Mouse (Mus musculus) heart, embryonic 12.5 days (tissue): ENCODE results near the gene Abtb1. TPM values are rescaled to one million over a fixed set of nuclear protein-coding genes. Genes with fewer than 3 reads are reported as not detected.
A peak's percentile ranks its signal among the peaks of the same experiment; 100 is the strongest.

Source experiments
- ATAC-seq: fragments of 200-750 bp; cut with Nextera tagmentation; 2 replicates; pipeline ENCODE4 v1.8.0; 2017; ENCODE audit warnings: moderate TSS enrichment, moderate library complexity; ENCODE audit not compliant: insufficient number of reproducible peaks, low FRiP score
- H3K27ac ChIP-seq: fragments of 300-500 bp; sonication (generic); 2 replicates; pipeline ENCODE4 v1.5.1; 2016; ENCODE audit warnings: mild to moderate bottlenecking, moderate library complexity; ENCODE audit not compliant: poor library complexity, severe bottlenecking
- H3K27me3 ChIP-seq: fragments of 300-500 bp; sonication (generic); replicated peaks from 2 replicates; pipeline ENCODE4 v1.6.1; 2016; ENCODE audit warnings: mild to moderate bottlenecking, moderate library complexity
- H3K36me3 ChIP-seq: fragments of 300-500 bp; sonication (generic); 2 replicates; pipeline ENCODE4 v1.6.1; 2016; ENCODE audit warnings: mild to moderate bottlenecking, moderate library complexity
- H3K4me1 ChIP-seq: fragments of 300-500 bp; sonication (generic); replicated peaks from 2 replicates; pipeline ENCODE4 v1.6.1; 2016; ENCODE audit warnings: mild to moderate bottlenecking
- H3K4me2 ChIP-seq: fragments of 300-500 bp; sonication (generic); 2 replicates; pipeline ENCODE4 v1.6.1; 2016; ENCODE audit warnings: mild to moderate bottlenecking, moderate library complexity
- H3K4me3 ChIP-seq: fragments of 300-500 bp; sonication (generic); 2 replicates; pipeline ENCODE4 v1.5.1; 2016; ENCODE audit warnings: mild to moderate bottlenecking
- H3K9ac ChIP-seq: fragments of 300-500 bp; sonication (generic); 2 replicates; pipeline ENCODE4 v1.6.1; 2016; ENCODE audit warnings: mild to moderate bottlenecking, moderate library complexity
- H3K9me3 ChIP-seq: fragments of 300-500 bp; sonication (generic); replicated peaks from 2 replicates; pipeline ENCODE4 v1.6.1; 2016; ENCODE audit warnings: mild to moderate bottlenecking, moderate library complexity
- WGBS: fragments of 180-500 bp; shearing (Covaris S2); methylation state at CpG from one replicate; pipeline ENCODE4 v1.1.7; 2016; 5-methylcytosine and 5-hydroxymethylcytosine counted together
- polyA plus RNA-seq: library from polyadenylated mRNA; unstranded; fragments of >200 nt; fragmentation: Nextera tagmentation; extraction: Ambion mirVana; gene quantifications from 2 replicates; pipeline ENCODE4 v1.2.1, GENCODE M21; 2016

The Abtb1 gene
- polyA plus RNA-seq, 1 experiment from 2014 or later: 22.0 TPM

- Histone ChIP-seq H3K27me3 (no peaks in the 10 kb centered on the region), H3K27ac (no peak overlapping the region), H3K9ac (no peak overlapping the region), H3K36me3 (no peaks in the 10 kb centered on the region), H3K4me1 (peaks cover 21% of the 10 kb centered on the region), H3K4me2 (no peak overlapping the region), H3K4me3 (no peak overlapping the region), H3K9me3 (0 out of 2 replicates have a peak, but pooled peaks cover 3% of the 10 kb centered on the region)
- WGBS: 74% methylated on average over 5 of the region's 5 CpGs
- no peak for ATAC-seq
These were observed 12.7 kb upstream of the Abtb1 start for GRCm38 (mm10) chr6:88854509-88854908.

DNA sequence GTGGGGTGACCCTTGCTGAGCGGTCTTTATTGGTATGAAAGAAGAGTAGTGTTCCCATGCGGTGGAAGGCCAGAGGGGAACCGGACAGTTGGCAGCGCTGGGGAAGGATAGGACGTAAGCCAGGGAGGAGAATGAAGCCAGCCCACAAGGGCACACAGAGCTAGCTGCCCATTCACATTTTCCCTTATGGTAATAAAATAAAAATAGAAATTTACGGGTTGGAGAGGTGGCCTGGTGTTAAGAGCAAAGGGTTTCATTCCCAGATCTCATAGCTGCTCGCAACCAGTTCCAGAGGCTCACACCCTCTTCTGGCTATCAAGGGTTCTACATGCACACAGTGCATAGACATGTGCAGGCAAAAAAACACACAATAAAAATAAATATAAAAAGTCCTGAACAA, 8.2 kb upstream of the Abtb1 start:
- Histone ChIP-seq H3K36me3 (0 out of 2 replicates have a peak, but pooled peaks cover 2% of the 10 kb centered on the region), H3K27ac (no peak overlapping the region), H3K9me3 (0 out of 2 replicates have a peak, but pooled peaks cover 3% of the 10 kb centered on the region), H3K9ac (no peak overlapping the region), H3K4me1 (peaks cover 5% of the 10 kb centered on the region), H3K27me3 (no peaks in the 10 kb centered on the region), H3K4me2 (no peak overlapping the region), H3K4me3 (no peak overlapping the region)
- 82% methylated on average over 7 of the region's 7 CpGs for WGBS
- ATAC-seq: no peak

DNA sequence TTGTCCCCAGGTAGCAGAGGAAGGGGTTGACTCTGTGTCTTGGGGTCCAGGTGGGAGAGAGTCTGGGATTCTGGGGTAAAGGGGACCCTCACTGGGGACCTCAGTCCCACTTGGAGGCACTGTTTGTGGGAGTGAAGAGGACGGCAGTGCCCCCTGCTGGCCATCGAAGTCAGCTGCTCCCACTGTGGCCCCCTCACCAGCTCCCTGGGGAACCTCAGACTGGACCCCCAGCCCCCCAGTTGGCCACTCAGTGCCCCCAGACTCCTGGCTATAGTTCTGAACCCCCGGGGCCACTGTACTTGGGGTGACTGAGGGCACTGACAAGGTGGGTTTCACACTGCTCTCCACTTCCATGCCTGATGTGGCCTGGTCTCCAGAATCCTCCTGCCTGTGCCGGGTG, 7.5 kb upstream of the Abtb1 start:
- Histone ChIP-seq H3K27me3 (no peaks in the 10 kb centered on the region), H3K9me3 (0 out of 2 replicates have a peak, but pooled peaks cover 3% of the 10 kb centered on the region), H3K4me2 (no peak overlapping the region), H3K36me3 (0 out of 2 replicates have a peak, but pooled peaks cover 2% of the 10 kb centered on the region), H3K4me3 (no peak overlapping the region), H3K4me1 (peaks cover 5% of the 10 kb centered on the region), H3K27ac (no peak overlapping the region), H3K9ac (no peak overlapping the region)
- WGBS: 47% methylated on average over 4 of the region's 4 CpGs
- no peak for ATAC-seq

GRCm38 (mm10) chr6:88847571-88847970, 5.8 kb upstream of the Abtb1 start:
- Histone ChIP-seq H3K9me3 (0 out of 2 replicates have a peak, but pooled peaks cover 3% of the 10 kb centered on the region), H3K36me3 (0 out of 2 replicates have a peak, but pooled peaks cover 2% of the 10 kb centered on the region), H3K27ac (no peak overlapping the region), H3K4me3 (no peak overlapping the region), H3K27me3 (no peaks in the 10 kb centered on the region), H3K4me2 (no peak overlapping the region), H3K4me1 (peaks cover 10% of the 10 kb centered on the region), H3K9ac (no peak overlapping the region)
- no peak for ATAC-seq
- WGBS: 52% methylated on average over 2 of the region's 2 CpGs

DNA sequence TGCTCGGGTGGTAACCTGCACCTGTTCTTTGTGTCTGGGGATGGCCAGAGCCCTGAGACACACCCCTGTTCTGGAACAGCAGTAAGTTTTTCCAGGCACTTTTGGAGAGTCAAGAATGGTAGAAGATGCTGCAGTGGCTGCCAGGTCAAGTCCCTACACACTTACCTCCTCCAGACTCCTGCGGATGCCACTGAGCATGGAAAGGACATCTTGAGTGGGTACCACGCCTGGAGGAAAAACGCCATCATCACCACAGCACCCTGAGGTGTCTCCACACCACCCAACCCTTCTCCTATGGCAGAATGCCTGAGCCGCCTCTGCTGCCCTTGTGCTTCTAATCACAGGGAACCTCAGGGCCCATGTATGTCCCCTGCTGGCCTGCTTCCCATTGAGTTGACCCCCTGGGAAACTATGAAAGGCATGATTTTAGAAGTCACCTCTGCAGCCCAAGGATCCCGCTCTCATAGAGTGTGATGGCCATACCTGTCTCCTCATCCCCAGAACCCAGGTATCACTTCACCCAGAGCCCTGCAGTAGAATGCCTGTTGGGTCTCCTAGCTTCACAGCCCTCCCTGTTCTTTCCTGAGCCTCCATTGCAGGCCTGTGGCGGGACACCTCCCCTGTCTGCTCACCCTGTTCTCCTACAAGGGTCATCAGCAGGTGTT, 3.2 kb upstream of the Abtb1 start:
- H3K9me3 ChIP-seq: no peaks in the 10 kb centered on the region
- no peak overlapping the region for H3K4me3 ChIP-seq
- 78% methylated on average over 7 of the region's 7 CpGs for WGBS
- no peak for ATAC-seq
- peaks cover 20% of the 10 kb centered on the region for H3K4me1 ChIP-seq
- no peak overlapping the region for H3K4me2 ChIP-seq
- H3K9ac ChIP-seq: no peak overlapping the region
- H3K27ac ChIP-seq: no peak overlapping the region
- no peaks in the 10 kb centered on the region for H3K27me3 ChIP-seq
- 0 out of 2 replicates have a peak, but pooled peaks cover 2% of the 10 kb centered on the region for H3K36me3 ChIP-seq

DNA sequence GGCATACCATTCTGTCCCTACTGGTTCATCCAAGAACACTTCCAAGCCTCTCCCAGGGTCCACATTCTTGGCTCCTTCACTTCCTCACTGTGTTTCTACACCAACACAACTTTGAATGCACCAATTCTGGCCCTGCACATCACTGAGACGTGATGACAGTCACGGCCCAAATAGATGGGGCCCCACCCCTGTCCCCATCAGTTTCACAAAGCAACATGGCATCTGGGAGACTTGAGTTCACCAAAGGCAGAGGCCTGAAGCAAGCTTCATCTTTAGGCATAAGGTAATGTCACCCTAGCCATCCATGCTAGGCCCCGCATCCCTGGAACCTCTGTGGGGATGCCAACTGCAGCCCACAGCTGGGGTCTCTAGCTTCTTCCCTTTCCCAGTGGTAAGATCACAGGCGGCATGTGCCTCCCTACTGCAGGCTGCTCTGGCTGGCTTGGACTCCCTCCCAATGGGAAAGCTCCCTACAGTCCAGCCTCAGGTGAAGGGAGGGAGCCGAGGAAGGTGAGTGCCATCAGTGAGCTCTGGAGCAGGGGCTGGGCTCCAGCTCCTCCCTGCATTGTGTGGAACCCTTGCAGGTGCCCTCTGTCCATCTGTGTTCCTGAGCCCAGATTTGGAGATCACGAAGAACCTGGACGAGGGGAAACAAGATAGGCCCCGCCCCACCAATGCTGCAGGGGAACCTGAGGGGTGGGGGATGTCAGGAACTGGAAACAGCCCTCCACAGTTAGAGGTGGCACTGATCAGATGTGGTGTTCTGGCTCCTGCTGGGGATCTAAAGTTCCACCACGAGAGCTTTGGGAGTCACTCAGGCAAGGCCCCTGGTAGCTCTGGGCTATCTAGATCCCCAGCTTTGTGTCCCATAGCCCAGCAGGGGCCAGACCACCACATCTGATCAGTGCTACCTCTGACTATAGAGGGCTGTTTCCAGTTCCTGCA, 2.3 kb upstream of the Abtb1 start:
- H3K4me3 ChIP-seq: no peak overlapping the region
- H3K9ac ChIP-seq: no peak overlapping the region
- no peaks in the 10 kb centered on the region for H3K9me3 ChIP-seq
- H3K36me3 ChIP-seq: peaks cover 8% of the 10 kb centered on the region
- no peak overlapping the region for H3K27ac ChIP-seq
- H3K27me3 ChIP-seq: no peaks in the 10 kb centered on the region
- 66% methylated on average over 9 of the region's 9 CpGs for WGBS
- peaks cover 20% of the 10 kb centered on the region for H3K4me1 ChIP-seq
- no peak for ATAC-seq
- H3K4me2 ChIP-seq: no peak overlapping the region

DNA sequence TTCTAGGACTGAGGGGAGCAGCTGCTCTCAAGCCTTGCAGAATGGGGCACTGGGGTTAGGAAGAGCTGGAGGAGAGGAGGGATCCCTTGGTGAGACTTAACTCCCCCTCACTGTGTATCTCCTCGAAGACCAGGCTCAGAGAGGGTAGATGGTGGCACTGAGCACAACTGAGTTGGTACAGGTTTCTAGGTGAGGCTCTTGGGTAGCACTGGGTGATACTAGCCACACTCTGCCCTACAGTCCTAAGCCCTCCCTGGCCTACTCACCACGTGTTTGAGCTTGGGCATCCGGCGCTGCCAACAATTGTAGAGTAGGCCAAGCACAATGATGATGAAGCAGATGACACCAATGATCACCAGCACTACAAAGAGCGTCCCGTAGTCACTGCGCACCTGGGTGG, 1.5 kb upstream of the Abtb1 start:
- H3K27me3 ChIP-seq: no peaks in the 10 kb centered on the region
- no peak for ATAC-seq
- WGBS: 74% methylated on average over 7 of the region's 7 CpGs
- no peaks in the 10 kb centered on the region for H3K9me3 ChIP-seq
- peak overlapping the region; percentile 94 for H3K9ac ChIP-seq
- peaks cover 20% of the 10 kb centered on the region for H3K4me1 ChIP-seq
- peaks cover 14% of the 10 kb centered on the region for H3K36me3 ChIP-seq
- H3K4me2 ChIP-seq: peak overlapping the region; percentile 96
- H3K4me3 ChIP-seq: peak overlapping the region; percentile 89
- no peak overlapping the region for H3K27ac ChIP-seq

DNA sequence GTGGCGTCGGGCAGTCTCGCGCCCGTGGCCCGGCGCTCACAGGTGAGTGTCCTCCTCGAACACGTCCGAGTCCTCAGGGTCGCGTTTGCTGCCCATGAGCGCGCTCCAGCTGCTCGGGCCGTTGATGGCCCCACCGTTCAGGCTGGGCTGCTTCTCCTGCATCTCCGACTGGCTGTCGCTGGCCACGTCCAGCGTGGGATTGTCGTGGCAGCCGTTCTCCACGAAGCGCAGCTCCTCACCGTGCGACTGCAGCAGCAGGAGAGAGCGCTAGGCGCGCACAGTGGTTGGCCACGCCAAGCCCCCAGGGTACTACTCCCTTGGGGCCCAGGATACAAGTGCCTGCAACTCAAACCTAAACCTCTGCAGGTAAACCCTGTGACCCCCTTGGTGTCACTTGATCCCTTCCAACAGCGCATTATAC, 957 bp upstream of the Abtb1 start:
- no peaks in the 10 kb centered on the region for H3K9me3 ChIP-seq
- H3K4me1 ChIP-seq: peaks cover 20% of the 10 kb centered on the region
- WGBS: under 1% methylated on average over 32 of the region's 32 CpGs
- no peak; the same call in 1 of the 2 replicates for ATAC-seq
- peak overlapping the region; percentile 89 for H3K4me3 ChIP-seq
- H3K36me3 ChIP-seq: peaks cover 19% of the 10 kb centered on the region
- peak overlapping the region; percentile 89 for H3K27ac ChIP-seq
- H3K4me2 ChIP-seq: peak overlapping the region; percentile 96
- peak overlapping the region; percentile 94 for H3K9ac ChIP-seq
- no peaks in the 10 kb centered on the region for H3K27me3 ChIP-seq

DNA sequence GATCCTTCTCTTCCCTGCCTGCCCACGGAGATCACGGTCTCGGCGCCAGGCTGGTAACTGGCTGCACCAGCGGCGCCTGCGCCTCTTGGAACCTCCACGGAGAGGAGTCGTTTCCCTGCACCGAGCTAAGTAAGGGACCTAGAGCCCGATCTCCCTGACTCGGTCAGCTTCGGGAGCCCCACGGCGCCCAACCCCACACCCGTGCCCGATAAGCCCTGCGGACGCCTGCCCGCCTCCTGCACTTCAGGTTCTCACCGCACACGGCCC, 337 bp downstream of the Abtb1 start:
- Histone ChIP-seq H3K9me3 (no peaks in the 10 kb centered on the region), H3K4me2 (peak overlapping the region; percentile 96), H3K27ac (peak overlapping the region; percentile 89), H3K27me3 (no peaks in the 10 kb centered on the region), H3K9ac (peak overlapping the region; percentile 92), H3K36me3 (peaks cover 30% of the 10 kb centered on the region), H3K4me1 (peaks cover 20% of the 10 kb centered on the region), H3K4me3 (peak overlapping the region; percentile 89)
- WGBS: under 1% methylated on average over 22 of the region's 22 CpGs
- ATAC-seq: peak; percentile 11

DNA sequence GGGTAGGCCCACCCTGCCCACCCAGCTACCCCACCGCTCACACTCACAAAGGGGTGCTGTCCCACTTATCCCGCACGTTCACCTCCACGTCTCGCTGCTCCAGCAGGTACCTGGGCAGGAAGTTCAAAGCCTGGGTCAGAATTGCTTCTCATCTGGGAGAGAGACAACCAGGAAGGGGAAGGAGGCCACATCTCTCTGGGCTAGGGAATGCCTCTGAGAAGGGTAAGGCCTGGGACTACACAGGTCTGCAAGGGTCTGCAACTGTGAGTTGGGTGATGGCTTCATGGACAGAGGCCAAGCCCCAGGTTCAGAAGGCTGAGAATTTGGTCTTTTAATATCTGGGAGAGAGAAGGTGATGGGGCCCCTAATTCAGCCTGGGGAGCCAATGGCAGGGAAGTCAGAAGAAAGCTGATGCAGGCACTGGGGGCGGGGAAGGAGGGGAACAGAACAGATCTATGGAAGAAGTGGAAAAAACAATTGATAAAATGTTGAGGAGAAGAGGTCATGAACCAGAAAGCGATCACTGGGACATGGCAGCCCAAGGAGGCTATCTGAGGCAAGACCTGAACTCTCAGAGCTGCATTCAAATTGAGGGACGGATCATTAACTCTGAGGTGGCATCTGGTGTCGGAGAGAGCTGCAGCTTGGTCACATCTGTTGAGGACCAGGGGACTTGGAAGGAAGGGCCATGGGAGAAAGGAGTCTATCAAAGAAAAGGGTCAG, 832 bp downstream of the Abtb1 start:
- Histone ChIP-seq H3K27me3 (no peaks in the 10 kb centered on the region), H3K27ac (peak overlapping the region; percentile 89), H3K9ac (peak overlapping the region; percentile 92), H3K9me3 (no peaks in the 10 kb centered on the region), H3K4me1 (peaks cover 20% of the 10 kb centered on the region), H3K4me3 (peak overlapping the region; percentile 89), H3K36me3 (peaks cover 35% of the 10 kb centered on the region), H3K4me2 (peak overlapping the region; percentile 96)
- no peak for ATAC-seq
- 51% methylated on average over 9 of the region's 9 CpGs for WGBS

DNA sequence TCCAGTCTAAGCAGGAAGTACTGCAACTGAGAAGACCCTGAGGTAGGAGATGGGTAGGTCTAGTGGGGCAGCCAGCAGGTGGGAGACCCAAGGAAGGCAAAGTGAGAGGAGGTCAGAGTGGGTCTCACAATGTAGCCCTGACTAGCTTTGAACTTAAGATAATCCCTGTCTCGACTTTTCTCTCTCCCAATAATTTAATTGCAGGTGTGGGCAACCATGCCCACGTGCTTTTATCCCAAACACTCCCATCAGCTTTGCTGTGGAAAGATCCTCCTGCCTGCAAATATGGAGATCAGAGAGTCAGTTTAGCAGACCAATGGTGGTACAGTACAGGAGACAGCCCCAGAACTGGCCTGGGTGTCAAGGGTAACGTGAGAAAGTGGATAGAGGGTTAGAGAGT, 1.6 kb downstream of the Abtb1 start:
- 69% methylated on average over 3 of the region's 3 CpGs for WGBS

More for the DNA sequence above, 1.6 kb downstream of the Abtb1 start:
- peak overlapping the region; percentile 96 for H3K4me2 ChIP-seq
- no peak overlapping the region for H3K27ac ChIP-seq
- ATAC-seq: no peak
- H3K9ac ChIP-seq: no peak overlapping the region; the same call in 1 of the 2 replicates
- no peaks in the 10 kb centered on the region for H3K27me3 ChIP-seq
- H3K4me1 ChIP-seq: peaks cover 20% of the 10 kb centered on the region
- no peaks in the 10 kb centered on the region for H3K9me3 ChIP-seq
- 0 out of 2 replicates have a peak overlapping the region, but pooled peaks have one; percentile 89 for H3K4me3 ChIP-seq
- H3K36me3 ChIP-seq: peaks cover 42% of the 10 kb centered on the region
